Mouse (Mus musculus) lung, adult 2 months (tissue): Measurements from ENCODE around the gene Gm20388.

ENCODE experiments used
- CTCF ChIP-seq: fragments of 200-500 bp; IDR thresholded peaks from 2 replicates; pipeline ENCODE4 v1.5.1; 2011; ENCODE audit warnings: mild to moderate bottlenecking, low read length, control low read depth; ENCODE audit not compliant: insufficient read depth
- POLR2A ChIP-seq: fragments of 200-500 bp; IDR thresholded peaks from 2 replicates; pipeline ENCODE4 v1.6.1; 2011; ENCODE audit warnings: low read depth, mild to moderate bottlenecking, control low read depth, low read length, borderline replicate concordance; ENCODE audit errors: extremely low read depth

GRCm38 (mm10) chr8:120668374-120668905 is 757.8 kb downstream of the Gm20388 start, which contains the start of gene Emc8:
- TF ChIP-seq CTCF (no peak), POLR2A (no peak)
